Mouse (Mus musculus) hematopoietic stem cell, adult 5-6 weeks (primary cell): ENCODE results near the gene Tmpo. TPM values are rescaled to one million over a fixed set of nuclear protein-coding genes. Genes with fewer than 3 reads are reported as not detected.
"Not testable (repeated sequence)": the region's sequence is repeated elsewhere in the genome, so short reads cannot be mapped to it uniquely, and the experiment has no call there.

ENCODE experiments used
- ATAC-seq, 2 experiments: fragments of 125-278 bp in 1 of 2; replicated peaks in 1 of 2; 2 replicates each; pipeline ENCODE4 v1.8.0; 2016 to 2017; ENCODE audit warnings: inconsistent platforms in 2 of 2, mild to moderate bottlenecking in 2 of 2, moderate number of reproducible peaks in 2 of 2, low read depth in 1 of 2, moderate TSS enrichment in 1 of 2; ENCODE audit not compliant: low FRiP score in 2 of 2, poor library complexity in 2 of 2, severe bottlenecking in 2 of 2, insufficient read depth in 1 of 2, low TSS enrichment in 1 of 2
- total RNA-seq: library from RNA; stranded (forward); fragments of 172-1452, 232-1000 nt; gene quantifications from 2 replicates; pipeline ENCODE4 v1.2.3, GENCODE M21; 2017

Gene Tmpo
- total RNA-seq, 1 experiment from 2014 or later = 595 TPM

GRCm38 (mm10) chr10:91189476-91189875, 8.4 kb upstream of the Tmpo start:
- ATAC-seq = no peak

GRCm38 (mm10) chr10:91188684-91189287, 7.7 kb upstream of the Tmpo start:
- ATAC-seq = no peak

- ATAC-seq = peak; percentile 74 to 79; a peak in 3 of 4 replicates
Measured at GRCm38 (mm10) chr10:91187872-91188271, 6.8 kb upstream of the Tmpo start.

- no peak for ATAC-seq
Measured at GRCm38 (mm10) chr10:91187349-91187748, 6.2 kb upstream of the Tmpo start.

- no peak for ATAC-seq
Measured at GRCm38 (mm10) chr10:91185721-91186120, 4.6 kb upstream of the Tmpo start.

GRCm38 (mm10) chr10:91184893-91185292, 3.8 kb upstream of the Tmpo start:
- ATAC-seq = not testable (repeated sequence)

GRCm38 (mm10) chr10:91183316-91183715, 2.2 kb upstream of the Tmpo start:
- ATAC-seq = no peak

- ATAC-seq = peak in 1 of 2 experiments; percentile 17; a peak in 1 of 4 replicates
Measured at GRCm38 (mm10) chr10:91182291-91182990, 1.3 kb upstream of the Tmpo start.

GRCm38 (mm10) chr10:91181461-91182288, 560 bp upstream of the Tmpo start:
- ATAC-seq = peak; percentile 93 to 95

GRCm38 (mm10) chr10:91180301-91180700, 814 bp downstream of the Tmpo start:
- no peak for ATAC-seq

- no peak for ATAC-seq
Measured at GRCm38 (mm10) chr10:91179834-91180233, 1.3 kb downstream of the Tmpo start.

GRCm38 (mm10) chr10:91177201-91177600, 3.9 kb downstream of the Tmpo start:
- no peak for ATAC-seq

- no peak for ATAC-seq
Measured at GRCm38 (mm10) chr10:91172329-91173100, 8.6 kb downstream of the Tmpo start.

GRCm38 (mm10) chr10:91171455-91172328, 9.4 kb downstream of the Tmpo start:
- peak; percentile 70 to 78 for ATAC-seq

GRCm38 (mm10) chr10:91171041-91171440, 10.1 kb downstream of the Tmpo start:
- ATAC-seq = 0 out of 4 replicates have a peak, but pooled peaks of 1 of the 2 experiments have one; percentile 0

- peak; percentile 69 to 71 for ATAC-seq
Measured at GRCm38 (mm10) chr10:91170143-91170941, 10.8 kb downstream of the Tmpo start.
